Mouse (Mus musculus) retina, embryonic 14.5 days (tissue): ENCODE measurements at regions not wholly inside any gene's neighbourhood (a gene's known extent, or its start where the extent isn't known, plus 50 kb on each side); places are given as distances from the start of the nearest gene placed in this dataset.
A peak's percentile ranks its signal among the peaks of the same experiment; 100 is the strongest.

ENCODE experiments used
- DNase-seq: peaks from one replicate; pipeline ENCODE4 v3.0.0-alpha.2; 2015; ENCODE audit warnings: low spot score

GRCm38 (mm10) chr8:34486433-34487096 is 375.0 kb upstream of the Gm10131 start:
- no peak for DNase-seq

- no peak for DNase-seq
Measured at GRCm38 (mm10) chr8:34485905-34486304, 374.4 kb upstream of the Gm10131 start.

DNA sequence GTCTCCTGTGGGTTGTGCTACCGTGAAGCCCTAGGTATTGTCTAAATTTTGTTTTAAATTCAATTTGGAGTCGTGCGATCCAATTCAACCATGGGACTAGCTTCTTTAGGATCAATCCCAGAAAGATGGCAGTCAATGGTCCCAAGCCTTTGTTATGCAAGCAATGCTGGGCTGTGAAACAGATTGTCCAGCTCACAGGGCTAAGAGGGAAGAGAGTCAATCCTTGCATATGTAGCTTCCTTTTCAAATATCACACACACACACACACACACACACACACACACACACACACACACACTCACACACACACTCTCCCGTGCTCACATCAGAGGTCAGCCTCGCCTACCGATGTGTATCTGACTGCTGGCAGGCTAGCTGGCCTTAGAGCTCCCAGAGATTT is 373.8 kb upstream of the Gm10131 start:
- no peak for DNase-seq

DNA sequence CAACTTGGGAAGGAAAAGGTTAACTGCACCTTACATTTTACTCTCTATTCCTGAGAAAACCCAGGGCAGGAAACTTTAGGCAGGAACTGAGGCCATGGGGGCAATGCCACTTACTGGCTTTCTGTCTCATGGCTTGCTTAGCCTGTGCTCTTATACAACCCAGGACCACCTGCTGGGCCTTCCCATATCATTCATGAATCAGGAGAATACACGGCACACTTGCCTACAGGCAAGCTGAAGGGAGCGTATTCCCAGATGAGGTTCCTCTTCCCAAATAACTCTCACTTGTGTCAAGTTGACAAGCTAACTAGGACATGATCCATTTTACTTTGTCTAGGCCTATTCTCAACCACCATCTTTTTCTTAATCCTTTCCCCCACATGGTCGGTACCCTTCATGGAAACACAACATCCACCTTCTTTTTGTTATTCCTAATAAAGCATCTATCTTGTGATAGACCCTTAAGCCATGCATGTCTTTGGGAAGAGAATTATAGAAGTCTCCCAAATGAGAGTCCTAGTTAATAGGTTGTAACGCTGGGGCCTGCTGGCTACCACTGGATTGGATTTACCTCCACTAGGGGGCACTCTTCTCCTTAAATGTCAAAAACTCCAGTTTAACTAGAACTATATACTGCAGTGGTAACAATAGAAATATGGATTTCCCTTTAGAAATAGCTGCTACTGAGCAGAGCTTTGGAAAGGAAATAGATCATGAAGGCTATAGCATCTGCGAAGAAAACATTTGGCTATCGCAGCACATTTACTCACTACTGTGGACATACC is 373.2 kb upstream of the Gm10131 start:
- peak; percentile 82 for DNase-seq

DNA sequence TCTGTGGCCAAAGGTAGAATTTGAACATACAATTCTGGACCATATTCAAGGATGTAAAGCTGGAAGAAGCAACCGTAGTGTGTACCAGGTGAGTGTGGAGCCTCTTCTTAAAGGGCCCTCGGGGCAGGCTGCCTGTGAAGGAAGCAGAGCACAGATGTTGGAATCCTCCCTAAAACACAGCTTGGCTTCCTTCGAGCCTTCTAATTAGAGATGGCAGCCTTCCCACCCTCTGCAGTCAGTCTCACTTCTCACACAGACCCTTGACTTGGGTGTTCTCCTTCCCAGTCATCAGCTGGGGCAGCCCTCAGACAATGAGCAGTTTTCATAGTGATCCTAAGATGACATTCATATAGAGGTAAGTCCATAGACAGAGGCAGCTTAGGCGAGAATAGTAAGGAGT is 371.7 kb upstream of the Gm10131 start:
- no peak for DNase-seq

GRCm38 (mm10) chr8:34482676-34483075 is 371.1 kb upstream of the Gm10131 start:
- no peak for DNase-seq

- DNase-seq = no peak
Measured at GRCm38 (mm10) chr8:34480496-34480895, 369.0 kb upstream of the Gm10131 start.

- DNase-seq = no peak
Measured at GRCm38 (mm10) chr8:34478891-34479290, 367.4 kb upstream of the Gm10131 start.

DNA sequence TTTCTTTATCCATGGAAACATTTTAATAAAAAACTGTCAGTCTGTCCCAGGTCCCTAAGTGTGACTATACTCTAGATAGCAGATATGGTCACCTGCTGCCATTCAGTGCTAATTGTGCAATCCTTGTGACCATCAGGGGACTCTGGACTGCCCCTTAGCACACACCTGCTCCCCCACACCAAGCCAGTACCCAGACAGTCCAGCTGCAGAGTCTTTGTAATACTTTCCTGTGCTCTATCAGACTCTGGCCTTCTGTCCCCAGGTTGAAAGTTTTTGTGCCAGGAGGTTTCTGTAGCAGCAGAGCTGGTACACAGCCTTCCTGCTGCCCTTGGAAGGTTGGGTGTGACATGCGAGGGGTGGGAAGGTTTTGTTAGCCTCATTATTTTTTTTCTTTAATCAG is 366.9 kb upstream of the Gm10131 start:
- DNase-seq = no peak

- DNase-seq = no peak
Measured at GRCm38 (mm10) chr8:34476146-34476820, 364.7 kb upstream of the Gm10131 start.

GRCm38 (mm10) chr8:34474593-34474992 is 363.1 kb upstream of the Gm10131 start:
- DNase-seq = no peak

DNA sequence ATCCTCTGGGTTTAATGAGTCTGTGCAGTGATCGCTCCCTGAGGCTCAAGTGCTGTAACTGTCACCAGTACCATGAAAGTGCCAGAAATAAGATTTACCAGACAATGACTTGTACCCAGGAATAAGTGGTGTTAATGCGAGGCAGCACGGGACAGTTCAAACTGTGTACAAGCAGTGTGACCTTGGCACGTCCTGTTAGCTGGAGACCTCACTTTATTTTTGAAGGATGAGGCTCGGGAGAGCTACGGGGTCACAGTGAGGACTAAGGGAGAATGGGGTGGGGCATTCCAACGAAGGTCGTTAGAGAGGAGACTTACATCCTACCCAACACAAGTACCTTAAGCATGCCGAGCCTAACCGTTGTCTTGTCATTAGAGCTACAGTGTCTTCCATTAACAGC is 362.2 kb upstream of the Gm10131 start:
- DNase-seq = no peak

DNA sequence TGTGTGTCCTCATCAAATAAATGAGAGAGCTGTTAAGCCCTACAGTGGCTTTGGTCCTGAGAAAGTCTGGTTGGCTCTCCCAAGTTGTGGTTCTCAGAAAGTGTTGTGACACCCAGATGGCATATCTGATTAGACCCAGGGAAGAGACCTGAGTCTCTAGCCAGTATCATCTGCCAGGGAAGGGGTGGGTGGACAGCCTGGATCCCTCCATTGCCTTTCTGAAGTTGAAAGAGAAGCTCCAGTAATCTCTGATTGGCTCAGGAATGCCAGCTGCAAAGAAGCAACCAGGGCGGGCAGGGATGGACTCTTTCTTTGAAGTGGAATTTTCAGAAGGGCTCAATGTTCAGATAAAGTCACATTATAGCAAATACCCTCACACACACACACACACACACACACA is 361.8 kb upstream of the Gm10131 start:
- DNase-seq = no peak

DNA sequence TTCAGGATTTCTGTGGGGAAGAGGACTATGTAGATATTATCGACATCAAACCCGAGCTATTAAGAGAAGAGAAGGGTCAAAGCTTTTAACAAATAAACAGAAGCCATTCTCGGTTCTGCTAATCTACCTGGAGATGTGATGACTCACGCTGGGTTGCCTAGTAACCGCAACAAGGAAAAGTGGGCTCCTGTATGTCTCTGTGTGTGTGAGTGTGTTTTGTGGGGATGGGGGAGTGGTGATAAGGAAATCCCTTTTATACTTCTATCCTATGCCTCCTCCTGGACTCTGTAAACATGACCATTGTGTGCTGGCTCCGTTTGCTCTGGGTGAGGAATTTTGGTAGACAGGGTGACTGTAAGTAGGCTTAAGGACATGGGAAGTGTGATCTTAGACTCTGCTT is 361.3 kb upstream of the Gm10131 start:
- DNase-seq = no peak

GRCm38 (mm10) chr8:34472434-34472833 is 360.9 kb upstream of the Gm10131 start:
- peak; percentile 41 for DNase-seq

GRCm38 (mm10) chr8:34469091-34469490 is 357.6 kb upstream of the Gm10131 start:
- DNase-seq = no peak

GRCm38 (mm10) chr8:34466786-34467364 is 355.3 kb upstream of the Gm10131 start:
- DNase-seq = no peak

DNA sequence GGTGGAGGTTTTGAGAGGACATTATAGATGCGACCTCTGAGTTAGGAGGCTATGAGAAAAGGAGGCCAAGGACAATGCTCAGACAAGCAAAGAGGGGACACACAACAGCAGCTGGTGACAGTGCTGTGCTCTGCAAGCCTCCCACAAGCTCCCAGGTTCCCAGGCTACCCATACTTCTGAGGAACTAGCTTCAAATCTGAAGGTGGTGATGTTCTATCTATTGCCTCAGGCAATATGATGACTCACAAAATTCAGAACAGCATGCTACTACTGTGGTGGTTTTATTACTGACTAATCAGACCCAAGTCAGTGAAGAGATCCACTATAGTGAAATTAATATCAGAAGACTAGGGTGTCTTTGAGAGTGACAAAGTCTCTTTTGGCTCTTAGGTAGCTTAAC is 353.9 kb upstream of the Gm10131 start:
- no peak for DNase-seq

DNA sequence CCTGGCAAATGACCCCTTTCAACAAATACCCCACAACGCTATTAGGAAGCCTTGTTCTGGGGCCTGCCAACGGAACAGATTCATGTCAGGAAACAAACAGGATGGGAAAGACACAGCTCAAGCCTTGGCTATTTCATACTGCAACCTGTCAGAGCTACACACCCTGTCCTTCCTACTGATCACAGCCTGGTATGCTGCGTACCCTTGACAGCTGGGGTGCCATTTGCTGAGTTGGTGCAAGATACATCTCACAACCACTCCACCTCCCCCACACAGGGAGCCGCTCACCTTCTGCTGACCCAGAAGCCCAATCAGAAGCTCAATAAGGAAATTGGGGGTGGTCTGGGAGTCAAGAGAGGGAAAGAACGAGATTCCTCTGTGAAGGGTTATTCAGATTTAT is 350.7 kb upstream of the Gm10131 start:
- DNase-seq = no peak

- DNase-seq = no peak
Measured at GRCm38 (mm10) chr8:34458300-34458699, 346.8 kb upstream of the Gm10131 start.

GRCm38 (mm10) chr8:34456543-34456942 is 345.0 kb upstream of the Gm10131 start:
- DNase-seq = no peak

GRCm38 (mm10) chr8:34455376-34455775 is 343.8 kb upstream of the Gm10131 start:
- peak; percentile 24 for DNase-seq

DNA sequence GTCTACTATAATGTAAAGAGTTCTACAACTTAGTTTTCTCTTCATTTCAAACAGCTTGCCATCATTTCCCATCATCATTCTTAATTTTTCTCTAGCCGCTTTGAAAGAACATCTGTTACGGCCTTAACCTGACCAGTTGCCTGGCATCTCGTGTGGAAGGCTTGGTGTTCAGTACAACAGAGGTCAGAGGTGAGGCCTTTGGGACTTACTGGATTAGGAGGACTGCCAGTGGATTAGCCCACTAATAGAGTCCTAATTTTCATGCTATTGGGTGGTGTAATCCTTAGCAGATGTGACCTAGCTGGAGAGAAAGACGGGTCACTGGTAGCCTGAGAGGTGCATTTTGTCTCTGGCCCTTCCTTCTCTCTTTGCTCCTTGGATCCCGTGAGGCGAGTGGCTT is 341.3 kb upstream of the Gm10131 start:
- DNase-seq = no peak
